Mouse (Mus musculus): Measurements from ENCODE around the gene Arhgap31.

Arhgap31 gene

DNA sequence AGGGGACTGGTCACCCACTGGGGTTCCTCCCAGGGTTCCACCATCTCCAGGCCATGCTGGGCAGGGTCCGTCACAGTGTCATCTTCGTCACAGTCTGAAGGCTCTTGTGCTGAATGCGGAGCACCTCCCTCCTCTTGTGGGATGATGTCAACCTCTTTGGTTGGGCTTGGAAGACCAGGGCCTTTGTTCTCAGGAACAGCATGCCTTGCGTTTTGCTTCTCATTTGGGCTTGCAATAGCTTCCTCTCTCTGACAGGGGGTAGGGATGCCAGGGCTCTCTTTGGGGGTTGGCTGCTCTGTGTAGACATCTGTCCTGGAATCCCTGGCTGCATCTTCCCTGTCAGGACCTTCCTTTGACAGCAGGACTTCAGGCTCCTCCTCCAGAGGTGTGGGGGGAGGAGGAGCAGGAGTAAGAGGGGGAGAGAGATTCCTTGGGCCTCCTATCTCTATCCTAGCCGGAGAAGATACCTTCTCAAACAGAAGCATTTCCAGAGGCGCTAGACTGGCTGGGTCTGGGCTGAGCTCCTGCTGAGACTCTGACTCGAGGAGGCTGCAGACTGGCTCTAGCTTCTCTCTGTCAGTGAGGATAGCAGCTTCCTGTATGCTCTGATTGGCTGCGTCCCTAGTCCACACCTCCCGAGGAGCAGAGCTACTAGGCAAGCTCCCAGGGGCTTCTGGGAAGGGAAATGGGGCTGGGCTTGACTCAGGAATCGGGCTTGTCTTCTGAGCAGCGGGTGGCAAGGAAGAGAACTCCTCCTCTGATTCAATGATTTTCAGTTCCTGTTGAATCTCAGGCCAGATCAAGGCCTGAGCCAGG lies 109.9 kb downstream of the Arhgap31 start:
- no peak for DNase-seq (ENCODE audit: low read depth, low spot score)

GRCm38 (mm10) chr16:38598986-38599680 lies 113.9 kb downstream of the Arhgap31 start:
- no peak for DNase-seq (ENCODE audit: low read depth, low spot score)

- no peak for DNase-seq (ENCODE audit: low read depth, low spot score)
These were observed 116.4 kb downstream of the Arhgap31 start for GRCm38 (mm10) chr16:38596651-38597050.

DNA sequence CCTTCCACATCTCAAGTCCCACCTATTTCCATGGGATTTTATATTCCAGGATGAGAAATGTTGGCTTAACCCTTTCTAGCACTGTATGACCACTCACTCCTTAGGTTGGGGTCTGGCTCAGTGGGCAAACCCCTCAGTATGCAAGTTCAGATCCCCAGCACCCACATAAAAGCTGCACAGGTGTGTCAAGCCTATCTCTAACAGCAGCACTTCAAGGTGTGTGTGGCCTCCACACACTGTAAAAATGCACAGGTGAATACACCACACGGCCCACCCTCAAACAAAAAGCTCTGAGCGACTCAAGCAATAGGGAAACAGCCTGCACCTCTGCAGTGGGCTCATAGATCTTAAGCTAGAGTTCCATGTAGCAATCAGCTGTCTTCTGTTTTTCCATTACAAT lies 117.0 kb downstream of the Arhgap31 start:
- no peak for DNase-seq (ENCODE audit: low read depth, low spot score)

GRCm38 (mm10) chr16:38594435-38594834 lies 118.6 kb downstream of the Arhgap31 start:
- DNase-seq (ENCODE audit: low read depth, low spot score) = no peak

DNA sequence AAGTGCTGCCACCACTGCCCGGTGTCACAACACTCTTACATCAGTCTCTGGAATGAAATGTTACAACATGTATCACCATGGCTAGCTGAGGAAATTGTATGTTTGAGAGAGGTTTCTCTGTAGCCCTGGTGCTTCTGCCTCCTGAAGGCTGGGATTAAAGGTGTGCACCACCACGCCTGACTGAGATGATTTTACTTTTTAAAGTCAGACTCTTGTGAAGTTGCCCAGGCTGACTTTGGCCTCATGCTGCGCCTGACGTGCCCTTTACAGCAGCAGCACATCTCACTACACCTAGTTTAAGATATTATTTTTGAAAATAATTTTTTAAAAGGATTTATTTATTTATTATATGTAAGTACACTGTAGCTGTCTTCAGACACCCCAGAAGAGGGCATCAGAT lies 120.1 kb downstream of the Arhgap31 start:
- no peak for DNase-seq (ENCODE audit: low read depth, low spot score)

DNA sequence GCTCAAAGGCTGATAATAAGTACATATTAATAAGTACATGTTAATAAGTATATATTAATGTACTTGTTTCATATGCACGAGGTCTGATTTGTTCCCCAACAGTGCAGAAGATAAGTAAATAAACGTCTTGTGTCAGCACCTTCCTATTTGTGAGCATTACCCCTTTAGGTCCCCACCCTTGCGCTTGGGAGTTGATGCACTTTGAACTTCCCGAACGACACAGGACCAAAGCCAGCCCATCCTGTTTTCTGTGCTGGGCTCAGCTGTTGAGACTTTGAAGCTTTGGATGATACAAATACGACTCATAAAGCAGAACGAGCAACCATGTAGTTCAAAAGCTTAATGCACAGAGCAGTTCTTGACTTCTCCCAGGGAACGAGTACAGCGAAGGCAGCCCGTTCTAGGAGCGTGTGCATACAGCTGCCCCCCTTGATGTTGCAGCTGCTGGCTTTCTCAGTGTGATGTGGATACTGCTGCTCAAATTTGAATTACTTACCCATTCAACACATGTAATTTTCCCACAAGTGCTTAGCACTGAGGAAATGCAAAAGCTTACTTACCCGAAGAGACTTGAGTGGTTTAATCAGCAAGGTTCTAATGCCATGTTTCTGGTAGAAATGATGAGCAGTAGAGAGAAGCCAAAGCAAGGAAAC lies 120.9 kb downstream of the Arhgap31 start:
- no peak for DNase-seq (ENCODE audit: low read depth, low spot score)

- DNase-seq (ENCODE audit: low read depth, low spot score) = no peak
These were observed 121.6 kb downstream of the Arhgap31 start for GRCm38 (mm10) chr16:38591506-38591905.

- no peak for DNase-seq (ENCODE audit: low read depth, low spot score)
These were observed 125.5 kb downstream of the Arhgap31 start for GRCm38 (mm10) chr16:38587572-38587971.

- DNase-seq (ENCODE audit: low read depth, low spot score) = no peak
These were observed 125.9 kb downstream of the Arhgap31 start for GRCm38 (mm10) chr16:38587163-38587562.

DNA sequence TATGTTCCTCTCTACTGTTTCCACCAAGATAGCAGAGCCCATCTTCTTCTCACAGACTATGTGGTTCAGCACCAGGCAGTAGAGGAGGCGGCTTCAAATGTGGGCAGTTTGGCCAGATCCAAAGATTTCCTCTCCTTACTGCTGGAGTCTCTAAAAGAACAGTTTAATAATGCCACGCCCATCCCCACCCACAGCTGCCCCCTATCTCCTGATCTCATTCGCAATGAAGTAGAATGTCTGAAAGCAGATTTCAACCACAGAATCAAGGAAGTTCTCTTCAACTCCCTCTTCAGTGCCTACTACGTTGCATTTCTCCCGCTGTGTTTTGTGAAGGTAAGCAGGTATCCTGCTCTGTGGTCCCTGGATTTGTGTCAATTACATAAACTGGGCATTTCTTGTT lies 127.9 kb downstream of the Arhgap31 start:
- DNase-seq (ENCODE audit: low read depth, low spot score) = no peak

- no peak for DNase-seq (ENCODE audit: low read depth, low spot score)
These were observed 128.3 kb downstream of the Arhgap31 start for GRCm38 (mm10) chr16:38584761-38585160.

DNA sequence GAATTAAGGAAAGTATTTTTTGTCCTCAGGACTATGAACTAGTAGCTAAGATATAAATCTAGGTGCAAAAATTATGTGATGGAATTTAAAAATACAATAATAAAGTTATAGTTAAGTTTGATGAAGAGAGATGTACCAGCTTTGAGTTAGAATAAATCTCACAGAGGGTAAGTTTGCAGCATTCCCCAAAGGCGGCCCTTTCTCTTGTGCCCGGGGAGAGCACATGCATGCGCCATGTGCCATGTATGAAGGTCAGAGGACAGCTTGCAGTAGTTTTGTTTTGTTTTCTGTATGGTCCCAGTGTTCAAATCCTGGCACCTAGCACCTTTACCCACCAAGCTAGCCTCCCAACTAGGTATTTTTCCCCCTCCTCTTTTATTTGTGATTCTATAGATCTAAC lies 141.6 kb downstream of the Arhgap31 start:
- DNase-seq (ENCODE audit: low read depth, low spot score) = no peak

- DNase-seq (ENCODE audit: low read depth, low spot score) = peak; percentile 87
These were observed 144.9 kb downstream of the Arhgap31 start for GRCm38 (mm10) chr16:38568192-38568591.

DNA sequence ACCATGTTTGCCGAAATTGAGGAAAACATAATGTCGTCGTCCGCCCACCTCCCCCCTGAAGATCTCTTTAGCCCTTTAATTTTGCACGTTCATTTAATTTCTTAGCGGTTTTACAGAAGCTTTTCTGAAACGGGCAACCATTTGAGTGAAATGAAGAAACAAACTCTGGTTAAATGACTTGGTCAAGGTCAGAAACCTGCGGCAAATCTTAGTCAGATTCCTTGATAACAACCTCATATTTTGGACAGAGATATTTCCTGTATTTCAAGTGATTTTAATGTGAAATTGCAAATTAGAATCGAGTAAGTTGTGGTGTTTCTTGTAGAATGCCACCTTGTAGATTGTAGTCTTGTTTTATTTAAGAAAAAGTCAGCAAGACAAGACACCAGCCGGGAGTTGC lies 149.6 kb downstream of the Arhgap31 start:
- DNase-seq (ENCODE audit: low read depth, low spot score) = peak; percentile 23

DNA sequence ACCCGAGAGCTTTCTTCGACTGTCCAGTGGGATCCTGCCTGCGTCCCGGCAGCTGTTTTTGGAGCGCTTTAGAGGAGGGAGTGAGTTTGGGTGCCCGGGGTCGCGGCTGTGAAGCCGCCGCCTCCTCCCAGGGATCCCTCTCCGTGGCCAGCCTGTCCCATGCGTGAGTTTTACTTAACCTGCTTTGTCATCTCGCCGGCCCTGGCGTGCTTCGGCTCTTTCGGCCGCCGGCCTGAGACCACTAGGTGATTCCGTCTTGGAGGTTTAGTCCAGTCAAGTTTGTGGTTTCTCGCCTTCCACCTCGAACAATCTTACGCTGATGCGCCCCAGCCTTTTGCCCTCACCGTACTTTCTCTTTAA lies 150.1 kb downstream of the Arhgap31 start:
- no peak for DNase-seq (ENCODE audit: low read depth, low spot score)

DNA sequence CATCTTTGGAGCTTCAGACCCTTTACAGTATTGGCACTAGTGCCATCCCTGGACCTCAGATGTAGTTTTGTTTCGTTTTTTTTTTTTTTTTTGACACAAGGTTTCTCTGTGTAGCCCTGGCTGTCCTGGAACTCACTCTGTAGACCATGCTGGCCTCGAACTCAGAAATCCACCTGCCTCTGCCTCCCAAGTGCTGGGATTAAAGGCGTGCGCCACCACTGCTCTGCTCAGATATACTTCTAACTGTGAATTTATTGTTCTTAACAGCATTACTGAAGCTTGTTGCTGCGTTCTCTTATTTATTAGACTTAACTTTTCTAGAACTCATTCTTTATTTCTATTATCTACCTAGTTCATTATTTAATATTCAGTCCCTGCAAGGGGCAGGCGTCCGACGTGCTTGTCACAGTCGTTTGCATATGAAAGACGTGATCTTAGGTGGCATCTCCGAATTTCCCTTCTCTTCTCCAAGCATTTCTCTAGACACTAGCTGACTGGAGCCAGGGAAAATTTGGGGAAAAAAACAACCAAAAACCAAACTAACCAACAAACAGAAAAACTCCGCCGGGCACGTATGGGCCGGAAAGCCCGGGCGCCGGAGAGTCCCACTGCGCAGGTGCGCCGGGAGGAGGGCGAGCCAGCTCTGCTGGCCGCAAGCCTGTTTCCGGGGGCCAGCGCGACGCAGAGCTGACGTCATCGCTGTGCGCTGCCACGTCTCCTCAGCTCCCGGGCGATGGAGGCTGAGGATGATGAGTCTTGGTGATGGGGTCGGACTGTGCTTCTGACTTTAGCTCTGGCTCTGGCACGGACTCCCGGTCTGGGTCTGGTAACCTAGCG lies 150.7 kb downstream of the Arhgap31 start:
- DNase-seq (ENCODE audit: low read depth, low spot score) = peak; percentile 95

- DNase-seq (ENCODE audit: low read depth, low spot score) = no peak
These were observed 154.8 kb downstream of the Arhgap31 start, which contains the start of gene Tmem39a for GRCm38 (mm10) chr16:38558221-38558748. Gene Tmem39a (plus strand): TSS chr16:38558698.

DNA sequence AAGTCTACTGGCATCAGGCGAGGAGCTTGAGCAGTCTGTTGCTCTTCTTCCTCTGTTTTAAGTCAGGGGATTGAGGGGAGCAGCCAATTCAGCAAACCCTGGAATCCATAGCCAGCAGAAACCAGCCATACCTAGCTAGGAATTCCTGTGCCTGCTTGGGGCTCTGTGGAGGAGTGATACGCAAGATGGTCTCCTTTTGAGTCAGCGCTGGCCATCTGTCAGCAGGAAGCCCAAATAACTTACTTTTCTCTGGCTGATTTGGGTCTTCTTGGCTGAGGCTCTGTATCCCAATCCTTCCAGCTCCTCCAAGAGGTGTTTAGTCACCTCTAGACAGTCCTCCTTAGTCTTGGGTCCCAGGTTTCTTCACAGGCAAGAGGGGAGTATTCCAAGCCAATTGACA lies 157.1 kb downstream of the Arhgap31 start:
- no peak for DNase-seq (ENCODE audit: low read depth, low spot score)

DNA sequence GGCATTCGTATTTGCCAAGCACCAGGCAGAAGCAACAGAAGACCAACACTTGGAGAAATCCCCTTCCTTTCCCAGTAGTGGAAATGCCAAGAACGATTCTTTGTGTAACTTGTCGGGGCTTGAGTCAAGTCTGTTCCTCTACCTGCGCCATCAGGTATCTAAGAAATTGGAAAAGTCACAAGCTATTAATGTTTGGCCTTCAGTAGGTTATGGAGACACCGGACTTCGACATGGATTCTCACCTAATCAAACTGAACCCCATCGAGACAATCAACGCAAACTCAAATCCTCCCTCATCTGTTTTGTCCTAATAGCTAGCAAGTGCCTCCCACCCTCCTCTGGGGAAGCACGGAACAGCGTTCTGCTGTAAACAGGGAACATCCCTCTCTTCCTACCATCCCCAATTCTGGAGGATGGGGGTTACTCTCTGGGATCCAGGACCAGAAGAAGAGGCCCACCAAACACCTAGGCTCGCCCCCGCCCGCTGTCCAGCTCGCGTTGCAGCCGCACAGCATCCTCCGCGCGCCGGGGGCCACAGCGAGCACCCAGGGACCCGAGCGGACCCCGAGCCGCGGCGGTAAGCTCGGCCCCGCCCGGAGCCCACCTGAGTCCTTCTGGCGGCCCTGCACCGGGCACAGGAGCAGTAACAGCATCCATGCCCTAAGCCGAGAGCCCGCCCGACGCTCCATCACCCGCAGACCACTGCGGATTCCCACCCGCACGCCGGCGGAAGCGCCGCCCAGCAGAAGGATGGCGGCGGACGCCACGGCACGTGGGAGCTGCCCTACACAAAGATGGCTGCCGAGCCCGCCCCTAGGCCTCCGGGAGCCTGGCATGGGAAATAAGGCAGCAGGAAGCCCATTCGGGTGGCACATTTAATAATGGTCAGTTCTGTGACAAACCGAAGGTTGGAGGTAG lies 163.3 kb downstream of the Arhgap31 start, which contains the start of gene Poglut1:
Poglut1 (minus strand) TSS at position 780 of the 918 bp plus-strand sequence.
- DNase-seq (ENCODE audit: low read depth, low spot score) = peak; percentile 78
